Mouse (Mus musculus) MEL (cell line): ENCODE results near the gene Cox20.

ENCODE experiments used
- EP300 ChIP-seq, 2 experiments: IDR thresholded peaks; 2 replicates each; pipeline ENCODE4 v1.6.1; 2011; ENCODE audit warnings: improper control_type of control experiment in 2 of 2, low read length in 2 of 2, low read depth in 1 of 2, mild to moderate bottlenecking in 1 of 2
- MXI1 ChIP-seq: IDR thresholded peaks from 2 replicates; pipeline ENCODE4 v1.6.1; 2011; ENCODE audit warnings: mild to moderate bottlenecking, low read depth, low read length, improper control_type of control experiment
- USF1 ChIP-seq: IDR thresholded peaks from 2 replicates; pipeline ENCODE4 v1.6.1; 2014; ENCODE audit warnings: low read depth, mild to moderate bottlenecking, inconsistent platforms, low read length, improper control_type of control experiment, moderate library complexity

DNA sequence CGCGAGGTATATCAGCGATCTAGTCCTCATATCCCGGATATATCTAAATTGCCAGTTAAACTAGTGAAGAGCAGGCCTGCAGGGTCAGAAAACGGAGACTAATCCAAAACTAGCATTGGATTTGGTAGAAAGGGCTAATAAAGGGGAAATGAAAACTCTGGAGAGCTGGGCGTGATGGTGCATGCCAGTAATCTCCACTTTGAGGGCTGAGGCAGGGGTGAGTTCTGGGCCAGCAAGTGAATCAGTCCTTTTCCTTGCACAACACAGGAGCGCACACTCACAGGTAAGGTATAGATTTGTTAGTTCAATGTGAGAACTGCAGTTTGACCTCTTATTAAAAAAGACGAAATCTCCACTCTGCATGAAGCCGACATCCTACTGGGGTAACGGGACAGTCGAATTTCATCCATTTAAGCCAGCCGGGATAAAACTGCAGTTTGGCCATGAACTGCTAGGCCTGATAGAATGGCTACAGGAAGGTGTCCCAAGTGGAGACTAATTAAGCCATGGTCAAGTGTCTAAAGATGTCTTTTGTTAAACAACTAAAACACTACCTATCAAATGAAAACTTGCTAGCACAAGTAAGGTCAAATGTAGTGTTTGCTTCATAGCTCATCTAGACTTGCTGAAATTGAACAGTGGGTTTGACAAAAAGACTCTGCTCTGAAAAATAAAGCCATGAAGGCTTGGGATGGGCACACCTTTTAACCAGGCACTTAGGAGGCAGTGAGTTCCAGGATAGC is 536 bp downstream of the Cox20 start:
- TF ChIP-seq USF1, result no peak
- TF ChIP-seq EP300 (IDR thresholded peaks at IDR 0.05; ENCODE audit: low read depth in 1 of 2, low read length in 2 of 2), result no peak
- no peak for TF ChIP-seq MXI1
